Mouse (Mus musculus): ENCODE results near the gene Eaf1.
"Not testable (repeated sequence)": the region's sequence is repeated elsewhere in the genome, so short reads cannot be mapped to it uniquely, and the experiment has no call there.

Gene Eaf1

GRCm38 (mm10) chr14:31494349-31494974 lies at the start of gene Eaf1:
Eaf1 (plus strand) TSS chr14:31494399.
- DNase-seq (ENCODE audit: low spot score) = no peak

- no peak for DNase-seq (ENCODE audit: low spot score)
These were observed 45.2 kb upstream of the Eaf1 start for GRCm38 (mm10) chr14:31448994-31449393.

- not testable (repeated sequence) for DNase-seq (ENCODE audit: low spot score)
These were observed 40.3 kb upstream of the Eaf1 start for GRCm38 (mm10) chr14:31453946-31454345.

GRCm38 (mm10) chr14:31454849-31455566 lies 39.2 kb upstream of the Eaf1 start:
- no peak for DNase-seq (ENCODE audit: low spot score)

- no peak for DNase-seq (ENCODE audit: low spot score)
These were observed 38.0 kb upstream of the Eaf1 start for GRCm38 (mm10) chr14:31456064-31456721.

GRCm38 (mm10) chr14:31458006-31458405 lies 36.2 kb upstream of the Eaf1 start:
- DNase-seq (ENCODE audit: low spot score) = no peak

- not testable (repeated sequence) for DNase-seq (ENCODE audit: low spot score)
These were observed 32.0 kb upstream of the Eaf1 start for GRCm38 (mm10) chr14:31462226-31462625.

GRCm38 (mm10) chr14:31462886-31463285 lies 31.3 kb upstream of the Eaf1 start:
- DNase-seq (ENCODE audit: low spot score) = no peak

- DNase-seq (ENCODE audit: low spot score) = no peak
These were observed 30.0 kb upstream of the Eaf1 start for GRCm38 (mm10) chr14:31464176-31464575.

GRCm38 (mm10) chr14:31469711-31470110 lies 24.5 kb upstream of the Eaf1 start:
- no peak for DNase-seq (ENCODE audit: low spot score)

GRCm38 (mm10) chr14:31472451-31473061 lies 21.6 kb upstream of the Eaf1 start:
- peak; percentile 25 for DNase-seq (ENCODE audit: low spot score)

- no peak for DNase-seq (ENCODE audit: low spot score)
These were observed 20.9 kb upstream of the Eaf1 start for GRCm38 (mm10) chr14:31473297-31473696.

- no peak for DNase-seq (ENCODE audit: low spot score)
These were observed 11.8 kb upstream of the Eaf1 start for GRCm38 (mm10) chr14:31482417-31482816.

- DNase-seq (ENCODE audit: low spot score) = no peak
These were observed 7.7 kb upstream of the Eaf1 start for GRCm38 (mm10) chr14:31486465-31486864.

GRCm38 (mm10) chr14:31488055-31488454 lies 6.1 kb upstream of the Eaf1 start:
- no peak for DNase-seq (ENCODE audit: low spot score)

GRCm38 (mm10) chr14:31493901-31494300 lies 298 bp upstream of the Eaf1 start:
- no peak for DNase-seq (ENCODE audit: low spot score)

GRCm38 (mm10) chr14:31494975-31495455 lies 816 bp downstream of the Eaf1 start, which contains the start of gene Mettl6:
Mettl6 (minus strand) TSS chr14:31495040.
- DNase-seq (ENCODE audit: low spot score) = peak; percentile 91

GRCm38 (mm10) chr14:31495538-31495937 lies 1.3 kb downstream of the Eaf1 start:
- no peak for DNase-seq (ENCODE audit: low spot score)

GRCm38 (mm10) chr14:31496241-31496646 lies 2.0 kb downstream of the Eaf1 start:
- DNase-seq (ENCODE audit: low spot score) = no peak

- DNase-seq (ENCODE audit: low spot score) = no peak
These were observed 5.3 kb downstream of the Eaf1 start for GRCm38 (mm10) chr14:31499526-31499925.

- DNase-seq (ENCODE audit: low spot score) = no peak
These were observed 9.2 kb downstream of the Eaf1 start for GRCm38 (mm10) chr14:31503406-31503805.

- no peak for DNase-seq (ENCODE audit: low spot score)
These were observed 12.3 kb downstream of the Eaf1 start for GRCm38 (mm10) chr14:31506456-31506855.
